Mouse (Mus musculus): Measurements from ENCODE around the gene Tesc. TPM values are rescaled to one million over a fixed set of nuclear protein-coding genes. Genes with fewer than 3 reads are reported as not detected.

Gene Tesc
- total RNA-seq, 2 experiments from 2014 or later = 88.5 to 90.3 TPM

GRCm38 (mm10) chr5:118011796-118012195, 15.7 kb upstream of the Tesc start:
- DNase-seq (ENCODE audit: low spot score in 2 of 2) = no peak

- DNase-seq (ENCODE audit: low spot score in 2 of 2) = no peak
These were observed 12.5 kb upstream of the Tesc start for GRCm38 (mm10) chr5:118015028-118015427.

GRCm38 (mm10) chr5:118015669-118016068, 11.9 kb upstream of the Tesc start:
- no peak for DNase-seq (ENCODE audit: low spot score in 2 of 2)

- no peak for DNase-seq (ENCODE audit: low spot score in 2 of 2)
These were observed 10.0 kb upstream of the Tesc start for GRCm38 (mm10) chr5:118017527-118017926.

GRCm38 (mm10) chr5:118019905-118020304, 7.6 kb upstream of the Tesc start:
- DNase-seq (ENCODE audit: low spot score in 2 of 2) = no peak

- no peak for DNase-seq (ENCODE audit: low spot score in 2 of 2)
These were observed 4.5 kb upstream of the Tesc start for GRCm38 (mm10) chr5:118023053-118023452.

GRCm38 (mm10) chr5:118025880-118026279, 1.7 kb upstream of the Tesc start:
- no peak for DNase-seq (ENCODE audit: low spot score in 2 of 2)

GRCm38 (mm10) chr5:118026343-118026742, 1.2 kb upstream of the Tesc start:
- DNase-seq (ENCODE audit: low spot score in 2 of 2) = no peak

GRCm38 (mm10) chr5:118027101-118027697, 344 bp upstream of the Tesc start:
- no peak for DNase-seq (ENCODE audit: low spot score in 2 of 2)

GRCm38 (mm10) chr5:118028191-118029034, 870 bp downstream of the Tesc start:
- no peak for DNase-seq (ENCODE audit: low spot score in 2 of 2)

GRCm38 (mm10) chr5:118029035-118029408, 1.5 kb downstream of the Tesc start:
- no peak for DNase-seq (ENCODE audit: low spot score in 2 of 2)

- peak; percentile 78 to 89 for DNase-seq (ENCODE audit: low spot score in 2 of 2)
These were observed 1.9 kb downstream of the Tesc start for GRCm38 (mm10) chr5:118029420-118029819.

GRCm38 (mm10) chr5:118030022-118030675, 2.6 kb downstream of the Tesc start:
- no peak for DNase-seq (ENCODE audit: low spot score in 2 of 2)

GRCm38 (mm10) chr5:118031059-118031458, 3.5 kb downstream of the Tesc start:
- no peak for DNase-seq (ENCODE audit: low spot score in 2 of 2)

GRCm38 (mm10) chr5:118031508-118031907, 4.0 kb downstream of the Tesc start:
- no peak for DNase-seq (ENCODE audit: low spot score in 2 of 2)

GRCm38 (mm10) chr5:118033328-118033727, 5.8 kb downstream of the Tesc start:
- DNase-seq (ENCODE audit: low spot score in 2 of 2) = no peak

GRCm38 (mm10) chr5:118033740-118034139, 6.2 kb downstream of the Tesc start:
- no peak for DNase-seq (ENCODE audit: low spot score in 2 of 2)

GRCm38 (mm10) chr5:118034632-118035031, 7.1 kb downstream of the Tesc start:
- DNase-seq (ENCODE audit: low spot score in 2 of 2) = no peak

- no peak for DNase-seq (ENCODE audit: low spot score in 2 of 2)
These were observed 8.2 kb downstream of the Tesc start for GRCm38 (mm10) chr5:118035786-118036185.

- peak in 1 of 2 experiments; percentile 65 for DNase-seq (ENCODE audit: low spot score in 2 of 2)
These were observed 9.6 kb downstream of the Tesc start for GRCm38 (mm10) chr5:118036888-118037797.
